Mouse (Mus musculus): ENCODE results near the gene Serbp1.

Serbp1 gene

GRCm38 (mm10) chr6:67300710-67301163 is 62.8 kb downstream of the Serbp1 start:
- no peak for DNase-seq (ENCODE audit: low read depth, low spot score)

- no peak for DNase-seq (ENCODE audit: low read depth, low spot score)
These were observed 63.3 kb downstream of the Serbp1 start for GRCm38 (mm10) chr6:67301230-67301629.

- no peak for DNase-seq (ENCODE audit: low read depth, low spot score)
These were observed 64.5 kb downstream of the Serbp1 start for GRCm38 (mm10) chr6:67302471-67302870.

DNA sequence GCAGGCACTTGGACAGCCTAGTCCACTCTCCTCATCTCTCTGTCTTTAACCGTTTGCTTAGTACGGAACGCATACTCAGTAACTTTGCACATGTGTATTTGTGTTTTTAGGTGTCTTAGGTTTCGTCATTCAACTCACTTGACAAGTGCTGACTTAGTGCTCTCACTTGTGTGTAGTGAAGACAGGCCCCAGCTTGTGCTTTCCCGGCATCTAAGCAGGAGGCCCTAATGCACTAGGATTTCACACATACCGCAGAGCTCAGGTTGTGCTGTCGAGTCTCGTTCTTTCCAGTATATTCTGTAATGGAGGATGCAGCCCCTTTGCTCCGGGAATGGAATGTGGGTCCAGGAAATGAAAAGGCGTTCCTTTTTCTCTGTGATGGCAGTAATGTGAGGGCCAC is 65.2 kb downstream of the Serbp1 start:
- no peak for DNase-seq (ENCODE audit: low read depth, low spot score)

- DNase-seq (ENCODE audit: low read depth, low spot score): no peak
These were observed 71.0 kb downstream of the Serbp1 start for GRCm38 (mm10) chr6:67308994-67309393.

GRCm38 (mm10) chr6:67309752-67310151 is 71.8 kb downstream of the Serbp1 start:
- DNase-seq (ENCODE audit: low read depth, low spot score): no peak

GRCm38 (mm10) chr6:67314697-67315096 is 76.7 kb downstream of the Serbp1 start:
- DNase-seq (ENCODE audit: low read depth, low spot score): no peak

DNA sequence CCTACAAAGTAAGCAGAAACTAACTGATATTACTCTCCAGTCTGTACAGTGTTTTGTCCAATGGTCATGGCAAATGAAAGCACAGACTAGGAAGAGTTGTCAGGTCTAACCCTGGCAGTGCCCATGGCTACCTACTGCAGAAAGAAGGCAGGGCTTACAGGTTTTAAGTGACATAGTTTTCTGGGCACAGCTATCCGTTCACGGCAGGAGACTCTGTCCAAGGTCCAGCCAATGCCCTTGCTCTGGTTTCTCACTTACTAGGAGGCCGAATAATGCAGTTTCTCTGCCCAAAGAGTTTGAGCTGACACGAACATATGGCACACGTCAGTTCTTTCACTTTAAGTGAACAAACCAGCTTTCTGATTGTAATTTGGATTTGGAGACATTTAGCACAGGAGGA is 79.1 kb downstream of the Serbp1 start:
- no peak for DNase-seq (ENCODE audit: low read depth, low spot score)

DNA sequence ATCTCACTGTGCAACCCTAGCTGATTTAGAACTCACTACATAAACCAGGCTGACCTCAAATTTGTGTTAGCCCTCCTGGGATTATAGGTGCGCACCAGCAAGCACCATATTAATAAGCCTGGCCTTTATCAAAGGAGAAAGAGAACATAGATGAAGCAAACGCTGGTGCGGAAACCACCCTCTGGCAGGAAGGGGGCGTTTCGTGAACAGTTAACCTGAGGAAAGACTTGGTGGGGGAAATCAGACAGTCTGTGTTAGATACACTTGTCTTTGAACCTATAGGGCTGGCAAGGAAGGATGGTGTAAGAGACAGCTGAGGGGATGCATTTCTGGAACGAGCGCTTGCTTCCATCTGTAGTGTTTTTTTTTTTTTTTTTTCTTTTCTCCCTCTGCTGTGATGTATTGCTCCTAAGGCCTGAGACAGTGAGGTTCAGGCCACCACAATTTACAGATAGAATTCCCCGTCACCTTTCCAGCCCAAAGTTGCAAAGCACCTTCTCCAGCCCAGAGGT is 79.9 kb downstream of the Serbp1 start:
- no peak for DNase-seq (ENCODE audit: low read depth, low spot score)

GRCm38 (mm10) chr6:67318451-67318850 is 80.5 kb downstream of the Serbp1 start:
- DNase-seq (ENCODE audit: low read depth, low spot score): peak; percentile 81

DNA sequence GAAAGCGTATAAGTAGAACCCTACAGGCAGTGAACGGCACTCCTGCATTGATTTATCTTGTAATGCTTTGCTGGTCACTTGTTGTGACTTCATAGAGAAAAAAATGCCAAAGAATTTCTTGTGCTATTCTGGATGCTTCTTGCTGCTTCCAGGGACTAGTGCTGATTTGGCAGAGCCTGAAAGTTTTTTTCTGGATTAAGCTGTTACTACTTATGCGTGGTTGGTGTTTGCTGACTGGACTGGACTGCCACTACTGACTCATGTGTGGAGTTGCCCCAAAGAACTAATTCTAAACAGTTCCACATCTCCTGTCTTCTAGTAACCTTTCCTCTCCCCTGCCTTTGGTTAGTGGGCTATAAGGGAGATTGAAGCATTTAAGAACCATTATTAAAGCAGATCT is 85.8 kb downstream of the Serbp1 start:
- no peak for DNase-seq (ENCODE audit: low read depth, low spot score)

- no peak for DNase-seq (ENCODE audit: low read depth, low spot score)
These were observed 100.0 kb downstream of the Serbp1 start for GRCm38 (mm10) chr6:67337943-67338342.

DNA sequence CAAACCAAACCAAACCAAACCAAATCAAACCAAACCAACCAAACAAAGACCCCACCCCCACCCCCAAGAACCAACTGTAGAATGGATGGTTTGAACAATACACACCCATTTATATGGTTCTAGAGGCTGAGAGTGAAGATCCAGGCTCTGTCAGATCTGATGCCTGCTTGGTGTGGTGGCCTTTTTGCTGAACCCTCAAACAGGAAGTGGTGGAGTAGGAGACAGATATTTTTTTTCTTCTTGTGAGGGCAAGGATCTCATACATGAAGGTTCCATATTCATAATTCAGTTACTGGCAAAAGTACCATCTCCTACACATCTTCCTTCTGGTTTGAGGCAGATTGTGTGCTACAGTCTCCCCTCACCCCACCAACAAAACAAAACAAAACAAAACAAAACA is 101.5 kb downstream of the Serbp1 start:
- no peak for DNase-seq (ENCODE audit: low read depth, low spot score)

All from ES-CJ7 (cell line).